Mouse (Mus musculus): ENCODE results near the gene Sdk1. TPM values are rescaled to one million over a fixed set of nuclear protein-coding genes. Genes with fewer than 3 reads are reported as not detected.
A peak's percentile ranks its signal among the peaks of the same experiment; 100 is the strongest.

Gene Sdk1
- polyA plus RNA-seq, 1 experiment from 2014 or later = 0.59 TPM

DNA sequence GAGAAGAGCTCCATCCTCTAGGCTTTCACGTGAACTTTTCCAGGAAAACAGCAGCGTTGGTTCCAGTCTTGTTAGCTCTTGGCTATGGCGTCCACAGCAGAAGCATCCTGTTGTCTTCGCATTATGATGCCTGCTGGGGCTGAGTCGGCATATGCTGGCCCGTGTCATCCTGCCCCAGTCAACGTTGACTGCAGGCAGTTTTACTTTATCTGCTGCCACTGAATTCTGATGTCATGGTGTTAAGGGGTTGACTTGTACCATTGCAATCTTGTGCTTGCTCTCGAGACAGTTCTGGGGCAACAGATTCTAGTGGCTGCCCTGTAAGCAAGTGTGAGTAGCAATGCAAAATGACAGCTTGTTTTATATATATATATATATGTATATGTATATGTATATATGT, 153.3 kb downstream of the Sdk1 start:
- Histone ChIP-seq H3K27me3 (ENCODE audit: control insufficient read depth, insufficient read depth, low read depth, low read length) (no peaks in the 10 kb centered on the region), H3K9me3 (ENCODE audit: control insufficient read depth, low read length) (no peaks in the 10 kb centered on the region), H3K4me1 (replicated peaks; ENCODE audit: control insufficient read depth, insufficient read depth, low read length) (no peaks in the 10 kb centered on the region), H3K4me2 (ENCODE audit: low read depth, low read length) (no peak overlapping the region), H3K4me3 (ENCODE audit: low read length) (no peak overlapping the region), H3K27ac (ENCODE audit: low read length) (no peak overlapping the region), H3K9ac (ENCODE audit: low read length) (no peak overlapping the region), H3K36me3 (ENCODE audit: control insufficient read depth, insufficient read depth, low read length) (no peaks in the 10 kb centered on the region)
- WGBS = 82% methylated on average over 8 of the region's 8 CpGs
- ATAC-seq (ENCODE audit: low read depth) = no peak

DNA sequence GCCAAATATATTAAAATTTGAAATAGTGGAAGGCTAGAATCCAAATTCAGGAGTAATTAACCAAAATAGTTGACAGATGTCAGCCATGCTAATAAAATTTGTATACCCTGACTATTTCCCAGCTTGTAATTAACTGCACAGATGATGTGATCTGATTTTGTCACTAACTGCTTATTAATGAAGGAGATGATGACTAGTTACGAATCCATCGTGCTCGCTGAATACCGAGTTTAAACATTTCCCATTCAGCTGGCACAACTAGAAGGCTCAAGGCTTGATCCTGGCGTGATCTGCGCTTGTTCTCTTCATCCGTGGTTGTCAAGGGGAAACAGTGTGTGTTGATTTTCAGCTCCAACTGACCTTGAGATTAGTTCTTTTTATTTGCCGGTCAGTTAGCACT, 162.5 kb downstream of the Sdk1 start:
- no peaks in the 10 kb centered on the region for H3K4me1 ChIP-seq (replicated peaks; ENCODE audit: control insufficient read depth, insufficient read depth, low read length)
- ATAC-seq (ENCODE audit: low read depth) = no peak
- no peaks in the 10 kb centered on the region for H3K27me3 ChIP-seq (ENCODE audit: control insufficient read depth, insufficient read depth, low read depth, low read length)
- no peak overlapping the region for H3K9ac ChIP-seq (ENCODE audit: low read length)
- no peak overlapping the region for H3K27ac ChIP-seq (ENCODE audit: low read length)
- H3K9me3 ChIP-seq (ENCODE audit: control insufficient read depth, low read length) = no peaks in the 10 kb centered on the region
- no peak overlapping the region for H3K4me2 ChIP-seq (ENCODE audit: low read depth, low read length)
- no peak overlapping the region for H3K4me3 ChIP-seq (ENCODE audit: low read length)
- H3K36me3 ChIP-seq (ENCODE audit: control insufficient read depth, insufficient read depth, low read length) = no peaks in the 10 kb centered on the region
- WGBS = 59% methylated on average over 8 of the region's 8 CpGs

DNA sequence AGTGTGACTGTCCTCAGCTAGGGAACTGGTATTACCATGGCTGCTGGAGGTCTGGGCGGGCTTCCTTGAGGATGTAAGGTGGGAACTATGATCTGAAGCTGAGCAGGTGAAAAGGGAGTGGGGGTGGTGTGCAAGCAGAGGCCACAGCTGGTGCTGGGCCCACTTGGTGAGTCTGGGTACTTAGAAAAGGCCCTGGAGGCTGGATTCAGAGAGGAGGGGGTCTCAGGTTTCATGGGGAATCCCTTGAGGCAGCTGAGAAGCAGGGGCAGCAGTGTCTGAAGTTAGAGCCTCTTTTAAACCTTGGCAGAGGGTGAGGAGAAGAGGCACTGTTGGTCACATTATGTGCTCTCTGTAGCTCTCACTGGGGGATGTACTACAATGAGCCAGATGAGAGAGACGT, 163.4 kb downstream of the Sdk1 start:
- no peaks in the 10 kb centered on the region for H3K4me1 ChIP-seq (replicated peaks; ENCODE audit: control insufficient read depth, insufficient read depth, low read length)
- H3K9me3 ChIP-seq (ENCODE audit: control insufficient read depth, low read length) = no peaks in the 10 kb centered on the region
- H3K36me3 ChIP-seq (ENCODE audit: control insufficient read depth, insufficient read depth, low read length) = no peaks in the 10 kb centered on the region
- H3K9ac ChIP-seq (ENCODE audit: low read length) = no peak overlapping the region
- H3K27ac ChIP-seq (ENCODE audit: low read length) = no peak overlapping the region
- ATAC-seq (ENCODE audit: low read depth) = no peak
- no peaks in the 10 kb centered on the region for H3K27me3 ChIP-seq (ENCODE audit: control insufficient read depth, insufficient read depth, low read depth, low read length)
- H3K4me2 ChIP-seq (ENCODE audit: low read depth, low read length) = no peak overlapping the region
- WGBS = 39% methylated on average over 2 of the region's 2 CpGs
- H3K4me3 ChIP-seq (ENCODE audit: low read length) = no peak overlapping the region

DNA sequence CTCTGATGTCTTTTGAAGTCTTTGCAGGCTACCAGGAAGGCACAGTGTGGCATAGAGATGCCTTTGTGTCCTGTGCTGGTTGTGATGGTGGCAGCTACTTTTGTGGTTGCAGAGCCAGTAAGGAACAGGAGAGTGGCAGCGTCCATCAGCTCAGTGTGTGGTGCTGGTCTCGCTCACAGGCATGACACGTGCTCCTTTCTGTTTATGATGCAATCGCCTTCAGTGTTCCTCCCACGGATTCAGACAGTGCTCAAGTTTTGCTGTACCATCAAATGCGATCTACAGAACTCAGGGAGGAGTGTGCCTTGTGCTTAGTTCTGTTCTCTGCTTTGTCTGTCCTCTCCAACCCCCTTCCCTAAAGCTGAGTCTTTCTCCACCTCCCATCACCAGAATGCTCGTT, 165.6 kb downstream of the Sdk1 start:
- H3K36me3 ChIP-seq (ENCODE audit: control insufficient read depth, insufficient read depth, low read length) = no peaks in the 10 kb centered on the region
- H3K9me3 ChIP-seq (ENCODE audit: control insufficient read depth, low read length) = no peaks in the 10 kb centered on the region
- no peak for ATAC-seq (ENCODE audit: low read depth)
- no peak overlapping the region for H3K9ac ChIP-seq (ENCODE audit: low read length)
- H3K4me1 ChIP-seq (replicated peaks; ENCODE audit: control insufficient read depth, insufficient read depth, low read length) = no peaks in the 10 kb centered on the region
- H3K4me3 ChIP-seq (ENCODE audit: low read length) = no peak overlapping the region
- no peak overlapping the region for H3K27ac ChIP-seq (ENCODE audit: low read length)
- no peaks in the 10 kb centered on the region for H3K27me3 ChIP-seq (ENCODE audit: control insufficient read depth, insufficient read depth, low read depth, low read length)
- WGBS = 61% methylated on average over 7 of the region's 7 CpGs
- H3K4me2 ChIP-seq (ENCODE audit: low read depth, low read length) = no peak overlapping the region

DNA sequence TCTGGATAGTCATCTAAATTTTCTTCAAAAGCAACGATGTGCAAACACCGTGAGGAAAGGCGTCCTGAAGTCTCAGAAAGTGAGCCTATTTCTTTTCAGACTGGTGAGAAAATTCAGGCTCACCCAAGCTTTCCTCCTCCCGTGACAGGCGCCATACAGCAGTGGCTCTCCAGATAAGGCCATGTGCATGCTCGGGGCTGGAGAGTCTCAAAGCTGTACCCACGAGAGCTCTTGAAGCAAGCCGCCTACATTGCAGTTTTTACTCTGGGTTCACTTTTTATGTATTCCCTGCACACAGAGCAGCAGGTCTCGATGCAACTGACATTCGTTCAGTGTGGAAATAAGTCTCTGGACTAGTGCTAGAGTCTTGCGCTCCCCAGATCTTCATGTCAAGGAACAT, 171.7 kb downstream of the Sdk1 start:
- Histone ChIP-seq H3K4me2 (ENCODE audit: low read depth, low read length) (no peak overlapping the region), H3K9ac (ENCODE audit: low read length) (no peak overlapping the region)
- 0 out of 2 replicates have a peak, but pooled peaks have one; percentile 26 for ATAC-seq (ENCODE audit: low read depth)

DNA sequence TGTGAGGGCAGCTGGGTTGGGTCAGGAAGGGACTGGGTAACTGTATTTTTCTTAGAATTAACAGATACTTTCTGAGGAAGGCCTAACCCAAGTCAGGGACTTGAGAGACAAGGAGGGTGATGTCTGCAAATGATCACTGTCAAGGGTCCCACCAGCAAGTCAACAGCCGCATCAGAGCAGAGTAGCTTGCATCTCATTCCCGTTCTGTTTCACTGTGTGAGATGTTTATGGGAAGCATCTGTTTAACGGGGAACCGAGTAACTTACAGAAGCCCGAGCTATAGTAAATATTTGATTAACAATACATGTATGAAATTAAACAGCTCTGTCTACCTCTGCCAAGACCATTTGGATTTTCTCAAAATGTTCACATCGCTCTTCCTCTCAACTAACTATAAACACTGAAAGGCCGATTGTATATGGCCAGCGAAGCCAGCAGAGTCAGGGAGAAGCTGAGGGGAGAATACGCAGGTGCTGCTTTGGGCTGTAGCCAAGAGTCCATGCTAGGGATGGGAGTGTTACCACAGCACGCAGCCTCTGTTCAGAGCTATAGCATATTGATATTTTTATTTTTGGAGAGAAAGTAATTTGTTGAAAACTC, 174.5 kb downstream of the Sdk1 start:
- WGBS = 32% methylated on average over 10 of the region's 10 CpGs
- no peak for ATAC-seq (ENCODE audit: low read depth)
- H3K4me2 ChIP-seq (ENCODE audit: low read depth, low read length) = no peak overlapping the region
- no peak overlapping the region for H3K4me3 ChIP-seq (ENCODE audit: low read length)
- no peaks in the 10 kb centered on the region for H3K27me3 ChIP-seq (ENCODE audit: control insufficient read depth, insufficient read depth, low read depth, low read length)
- no peaks in the 10 kb centered on the region for H3K36me3 ChIP-seq (ENCODE audit: control insufficient read depth, insufficient read depth, low read length)
- no peak overlapping the region for H3K9ac ChIP-seq (ENCODE audit: low read length)
- no peak overlapping the region for H3K27ac ChIP-seq (ENCODE audit: low read length)
- no peaks in the 10 kb centered on the region for H3K9me3 ChIP-seq (ENCODE audit: control insufficient read depth, low read length)
- no peaks in the 10 kb centered on the region for H3K4me1 ChIP-seq (replicated peaks; ENCODE audit: control insufficient read depth, insufficient read depth, low read length)

More for the DNA sequence above, 171.7 kb downstream of the Sdk1 start:
- H3K36me3 ChIP-seq (ENCODE audit: control insufficient read depth, insufficient read depth, low read length) = no peaks in the 10 kb centered on the region
- no peaks in the 10 kb centered on the region for H3K9me3 ChIP-seq (ENCODE audit: control insufficient read depth, low read length)
- H3K27ac ChIP-seq (ENCODE audit: low read length) = no peak overlapping the region
- 52% methylated on average over 11 of the region's 11 CpGs for WGBS
- H3K4me1 ChIP-seq (replicated peaks; ENCODE audit: control insufficient read depth, insufficient read depth, low read length) = no peaks in the 10 kb centered on the region
- H3K4me3 ChIP-seq (ENCODE audit: low read length) = no peak overlapping the region
- no peaks in the 10 kb centered on the region for H3K27me3 ChIP-seq (ENCODE audit: control insufficient read depth, insufficient read depth, low read depth, low read length)

DNA sequence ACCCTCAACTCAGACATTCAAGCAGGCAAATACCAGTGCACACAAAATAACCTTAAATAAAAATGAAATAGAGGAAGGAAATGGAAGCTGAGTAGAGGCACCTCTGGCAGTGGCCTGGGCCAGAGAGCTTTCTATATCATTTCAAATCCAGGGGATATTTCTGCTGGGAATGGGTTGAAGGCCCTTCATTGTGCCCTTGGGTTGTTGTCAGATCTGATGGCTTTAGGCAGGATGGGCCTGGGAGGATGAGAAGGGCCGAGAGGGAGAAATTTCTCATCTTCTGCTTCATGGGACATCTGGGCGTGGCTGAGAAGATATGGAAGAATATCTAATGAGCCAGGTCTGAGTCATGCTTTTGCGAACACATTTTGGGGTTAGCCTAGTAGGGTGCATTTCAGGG, 186.8 kb downstream of the Sdk1 start:
- 75% methylated on average over 3 of the region's 3 CpGs for WGBS
- no peak overlapping the region for H3K9ac ChIP-seq (ENCODE audit: low read length)
- no peak overlapping the region for H3K27ac ChIP-seq (ENCODE audit: low read length)
- no peak overlapping the region for H3K4me3 ChIP-seq (ENCODE audit: low read length)
- H3K9me3 ChIP-seq (ENCODE audit: control insufficient read depth, low read length) = no peaks in the 10 kb centered on the region
- no peaks in the 10 kb centered on the region for H3K27me3 ChIP-seq (ENCODE audit: control insufficient read depth, insufficient read depth, low read depth, low read length)
- H3K4me2 ChIP-seq (ENCODE audit: low read depth, low read length) = no peak overlapping the region
- no peaks in the 10 kb centered on the region for H3K4me1 ChIP-seq (replicated peaks; ENCODE audit: control insufficient read depth, insufficient read depth, low read length)
- ATAC-seq (ENCODE audit: low read depth) = no peak
- H3K36me3 ChIP-seq (ENCODE audit: control insufficient read depth, insufficient read depth, low read length) = no peaks in the 10 kb centered on the region

DNA sequence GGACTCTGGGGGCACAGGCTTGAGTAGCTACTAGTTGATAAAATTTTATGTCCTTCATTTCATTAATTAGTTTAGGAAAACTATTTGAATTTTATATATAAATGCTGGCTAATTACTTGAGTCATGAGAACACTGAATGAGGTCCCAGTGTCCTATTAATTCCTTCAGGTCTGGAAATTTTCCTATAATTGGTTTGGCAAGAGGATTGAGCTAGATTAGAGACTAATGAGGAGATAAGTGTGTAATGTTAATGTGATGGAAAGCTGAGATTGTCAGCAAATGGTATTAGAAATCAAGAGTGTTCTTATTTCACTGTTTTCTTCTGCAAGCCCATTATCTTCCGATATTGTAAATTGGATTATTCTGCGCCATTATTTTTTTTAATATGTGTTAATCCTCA, 192.0 kb downstream of the Sdk1 start:
- H3K4me2 ChIP-seq (ENCODE audit: low read depth, low read length) = no peak overlapping the region
- no peak overlapping the region for H3K4me3 ChIP-seq (ENCODE audit: low read length)
- no peaks in the 10 kb centered on the region for H3K4me1 ChIP-seq (replicated peaks; ENCODE audit: control insufficient read depth, insufficient read depth, low read length)
- H3K36me3 ChIP-seq (ENCODE audit: control insufficient read depth, insufficient read depth, low read length) = no peaks in the 10 kb centered on the region
- no peaks in the 10 kb centered on the region for H3K9me3 ChIP-seq (ENCODE audit: control insufficient read depth, low read length)
- H3K9ac ChIP-seq (ENCODE audit: low read length) = no peak overlapping the region
- H3K27ac ChIP-seq (ENCODE audit: low read length) = no peak overlapping the region
- 96% methylated on average over 2 of the region's 2 CpGs for WGBS
- ATAC-seq (ENCODE audit: low read depth) = no peak
- no peaks in the 10 kb centered on the region for H3K27me3 ChIP-seq (ENCODE audit: control insufficient read depth, insufficient read depth, low read depth, low read length)

DNA sequence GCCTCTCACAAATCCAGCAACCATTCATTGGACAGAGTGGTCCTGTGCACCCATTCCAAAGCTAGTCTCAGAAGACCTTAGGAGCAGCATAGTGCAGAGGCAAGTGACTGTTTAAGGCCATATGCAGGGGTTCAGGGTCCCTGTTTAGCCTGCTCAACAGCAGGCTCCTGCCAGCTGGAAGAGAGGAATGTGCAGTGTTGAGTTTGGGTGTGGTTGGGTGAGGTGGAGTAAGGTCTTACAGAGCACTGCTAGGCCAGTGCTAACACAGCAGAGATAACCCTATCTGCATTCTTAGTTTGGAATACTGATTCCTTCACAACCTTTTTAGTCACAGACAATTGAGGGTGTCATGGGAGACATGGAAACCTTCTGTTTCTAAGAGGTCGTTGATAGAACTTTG, 206.0 kb downstream of the Sdk1 start:
- no peak for ATAC-seq (ENCODE audit: low read depth)
- no peaks in the 10 kb centered on the region for H3K27me3 ChIP-seq (ENCODE audit: control insufficient read depth, insufficient read depth, low read depth, low read length)
- no peaks in the 10 kb centered on the region for H3K9me3 ChIP-seq (ENCODE audit: control insufficient read depth, low read length)
- no peak overlapping the region for H3K9ac ChIP-seq (ENCODE audit: low read length)
- H3K27ac ChIP-seq (ENCODE audit: low read length) = no peak overlapping the region
- H3K36me3 ChIP-seq (ENCODE audit: control insufficient read depth, insufficient read depth, low read length) = no peaks in the 10 kb centered on the region
- H3K4me2 ChIP-seq (ENCODE audit: low read depth, low read length) = no peak overlapping the region
- 0 out of 2 replicates have a peak, but pooled peaks cover 2% of the 10 kb centered on the region for H3K4me1 ChIP-seq (replicated peaks; ENCODE audit: control insufficient read depth, insufficient read depth, low read length)
- WGBS = 73% methylated on average over 1 of the region's 1 CpGs
- H3K4me3 ChIP-seq (ENCODE audit: low read length) = no peak overlapping the region

DNA sequence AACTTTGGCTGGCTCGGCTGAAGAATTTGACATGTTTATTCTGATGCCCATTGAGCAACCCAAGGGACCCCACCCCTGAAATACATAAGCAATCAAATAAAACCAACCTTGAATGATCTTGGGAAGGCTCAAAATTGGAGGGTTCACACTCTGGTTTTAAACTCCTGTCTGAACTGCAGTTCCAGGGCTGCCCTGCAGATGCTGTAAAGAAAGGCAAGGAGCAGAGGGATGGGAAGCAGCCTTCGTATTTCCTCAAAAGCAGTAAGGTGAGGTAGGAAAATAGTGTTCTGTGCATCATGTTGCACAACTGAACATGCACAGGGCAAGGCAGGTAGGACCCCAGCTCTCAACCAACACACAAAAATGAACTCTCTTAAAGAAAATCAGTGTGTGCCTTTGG, 222.1 kb downstream of the Sdk1 start:
- ATAC-seq (ENCODE audit: low read depth) = no peak
- no peaks in the 10 kb centered on the region for H3K4me1 ChIP-seq (replicated peaks; ENCODE audit: control insufficient read depth, insufficient read depth, low read length)
- H3K9me3 ChIP-seq (ENCODE audit: control insufficient read depth, low read length) = no peaks in the 10 kb centered on the region
- H3K27me3 ChIP-seq (ENCODE audit: control insufficient read depth, insufficient read depth, low read depth, low read length) = no peaks in the 10 kb centered on the region
- no peak overlapping the region for H3K4me2 ChIP-seq (ENCODE audit: low read depth, low read length)
- H3K27ac ChIP-seq (ENCODE audit: low read length) = no peak overlapping the region
- no peaks in the 10 kb centered on the region for H3K36me3 ChIP-seq (ENCODE audit: control insufficient read depth, insufficient read depth, low read length)
- WGBS = 66% methylated on average over 2 of the region's 2 CpGs
- H3K9ac ChIP-seq (ENCODE audit: low read length) = no peak overlapping the region
- no peak overlapping the region for H3K4me3 ChIP-seq (ENCODE audit: low read length)

Data from lung, embryonic 16.5 days (tissue).